Mouse (Mus musculus): ENCODE results near the gene Mylpf. TPM values are rescaled to one million over a fixed set of nuclear protein-coding genes. Genes with fewer than 3 reads are reported as not detected.

Gene Mylpf
- polyA plus RNA-seq, 2 experiments, result 15.6 to 31.0 TPM

- no peaks in the 10 kb centered on the region for H3K9me3 ChIP-seq (ENCODE audit: control insufficient read depth, low read length)
- H3K27me3 ChIP-seq (ENCODE audit: control insufficient read depth, insufficient read depth, low read length), result no peaks in the 10 kb centered on the region
- TF ChIP-seq CTCF (IDR thresholded peaks at IDR 0.05; ENCODE audit: low read depth) (no peak), EP300 (IDR thresholded peaks at IDR 0.05; ENCODE audit: low read depth) (no peak)
- peak overlapping the region; percentile 99 for H3K9ac ChIP-seq (replicated peaks)
- DNase-seq (ENCODE audit: low read depth in 3 of 3, low spot score in 3 of 3) (no peak), ATAC-seq (ENCODE audit: insufficient read depth) (no peak)
- H3K27ac ChIP-seq, result peak overlapping the region; percentile 85
- peaks cover 12 to 15% of the 10 kb centered on the region in 2 experiments for H3K4me1 ChIP-seq (replicated peaks; ENCODE audit: control insufficient read depth in 2 of 2, insufficient read depth in 2 of 2, low read length in 1 of 2)
- H3K36me3 ChIP-seq (replicated peaks; ENCODE audit: control insufficient read depth, insufficient read depth, low read depth), result no peaks in the 10 kb centered on the region
- 86% methylated on average over 4 of the region's 4 CpGs for WGBS (ENCODE audit: insufficient replicate concordance)
- peak overlapping the region in 1 of 2 experiments; percentile 95; a peak in 2 of 4 replicates for H3K4me3 ChIP-seq (ENCODE audit: insufficient read depth in 1 of 2, low read depth in 2 of 2, low read length in 2 of 2)
- H3K4me2 ChIP-seq (ENCODE audit: low read depth), result peak overlapping the region; percentile 91
These were observed 1.6 kb downstream of the Mylpf start for GRCm38 (mm10) chr7:127210266-127210665.

- WGBS (ENCODE audit: insufficient replicate concordance), result 64% methylated on average over 5 of the region's 5 CpGs
- TF ChIP-seq CTCF (IDR thresholded peaks at IDR 0.05; ENCODE audit: low read depth) (no peak), EP300 (IDR thresholded peaks at IDR 0.05; ENCODE audit: low read depth) (no peak)
- Histone ChIP-seq H3K9ac (replicated peaks) (no peak overlapping the region), H3K4me3 (ENCODE audit: insufficient read depth in 1 of 2, low read depth in 2 of 2, low read length in 2 of 2) (no peak overlapping the region), H3K9me3 (ENCODE audit: control insufficient read depth, low read length) (no peaks in the 10 kb centered on the region), H3K4me1 (replicated peaks; ENCODE audit: control insufficient read depth in 2 of 2, insufficient read depth in 2 of 2, low read length in 1 of 2) (peaks cover 7 to 17% of the 10 kb centered on the region in 2 experiments), H3K36me3 (replicated peaks; ENCODE audit: control insufficient read depth, insufficient read depth, low read depth) (no peaks in the 10 kb centered on the region), H3K27ac (no peak overlapping the region), H3K27me3 (ENCODE audit: control insufficient read depth, insufficient read depth, low read length) (no peaks in the 10 kb centered on the region), H3K4me2 (ENCODE audit: low read depth) (no peak overlapping the region)
- ATAC-seq (ENCODE audit: insufficient read depth) (no peak), DNase-seq (ENCODE audit: low read depth in 3 of 3, low spot score in 3 of 3) (no peak)
These were observed 2.5 kb downstream of the Mylpf start for GRCm38 (mm10) chr7:127211014-127211745.

- H3K9me3 ChIP-seq (ENCODE audit: control insufficient read depth, low read length), result no peaks in the 10 kb centered on the region
- H3K4me1 ChIP-seq (replicated peaks; ENCODE audit: control insufficient read depth in 2 of 2, insufficient read depth in 2 of 2, low read length in 1 of 2), result peaks cover 9 to 22% of the 10 kb centered on the region in 2 experiments
- no peaks in the 10 kb centered on the region for H3K36me3 ChIP-seq (replicated peaks; ENCODE audit: control insufficient read depth, insufficient read depth, low read depth)
- no peak overlapping the region for H3K9ac ChIP-seq (replicated peaks)
- no peak for TF ChIP-seq CTCF (IDR thresholded peaks at IDR 0.05; ENCODE audit: low read depth)
- no peak for TF ChIP-seq EP300 (IDR thresholded peaks at IDR 0.05; ENCODE audit: low read depth)
- no peak for ATAC-seq (ENCODE audit: insufficient read depth)
- WGBS (ENCODE audit: insufficient replicate concordance), result 85% methylated on average over 12 of the region's 12 CpGs
- no peak overlapping the region for H3K4me3 ChIP-seq (ENCODE audit: insufficient read depth in 1 of 2, low read depth in 2 of 2, low read length in 2 of 2)
- H3K27ac ChIP-seq, result no peak overlapping the region
- no peak for DNase-seq (ENCODE audit: low read depth in 3 of 3, low spot score in 3 of 3)
- no peaks in the 10 kb centered on the region for H3K27me3 ChIP-seq (ENCODE audit: control insufficient read depth, insufficient read depth, low read length)
- no peak overlapping the region for H3K4me2 ChIP-seq (ENCODE audit: low read depth)
These were observed 4.0 kb downstream of the Mylpf start for GRCm38 (mm10) chr7:127212432-127213250.

- Histone ChIP-seq H3K36me3 (replicated peaks; ENCODE audit: control insufficient read depth, insufficient read depth, low read depth) (no peaks in the 10 kb centered on the region), H3K27me3 (ENCODE audit: control insufficient read depth, insufficient read depth, low read length) (no peaks in the 10 kb centered on the region), H3K4me1 (replicated peaks; ENCODE audit: control insufficient read depth in 2 of 2, insufficient read depth in 2 of 2, low read length in 1 of 2) (peaks cover 17 to 31% of the 10 kb centered on the region in 2 experiments), H3K27ac (no peak overlapping the region), H3K4me2 (ENCODE audit: low read depth) (no peak overlapping the region), H3K9ac (replicated peaks) (no peak overlapping the region), H3K9me3 (ENCODE audit: control insufficient read depth, low read length) (no peaks in the 10 kb centered on the region), H3K4me3 (ENCODE audit: insufficient read depth in 1 of 2, low read depth in 2 of 2, low read length in 2 of 2) (no peak overlapping the region)
- no peak for ATAC-seq (ENCODE audit: insufficient read depth)
- WGBS (ENCODE audit: insufficient replicate concordance), result 41% methylated on average over 7 of the region's 7 CpGs
- TF ChIP-seq CTCF (IDR thresholded peaks at IDR 0.05; ENCODE audit: low read depth) (peak; percentile 89), EP300 (IDR thresholded peaks at IDR 0.05; ENCODE audit: low read depth) (no peak)
- no peak for DNase-seq (ENCODE audit: low read depth in 3 of 3, low spot score in 3 of 3)
These were observed 4.8 kb downstream of the Mylpf start for GRCm38 (mm10) chr7:127213485-127213884.

- no peak for TF ChIP-seq EP300 (IDR thresholded peaks at IDR 0.05; ENCODE audit: low read depth)
- no peak for TF ChIP-seq CTCF (IDR thresholded peaks at IDR 0.05; ENCODE audit: low read depth)
- 62% methylated on average over 12 of the region's 12 CpGs for WGBS (ENCODE audit: insufficient replicate concordance)
- Histone ChIP-seq H3K4me2 (ENCODE audit: low read depth) (no peak overlapping the region), H3K27me3 (ENCODE audit: control insufficient read depth, insufficient read depth, low read length) (no peaks in the 10 kb centered on the region), H3K9me3 (ENCODE audit: control insufficient read depth, low read length) (no peaks in the 10 kb centered on the region), H3K27ac (no peak overlapping the region), H3K4me1 (replicated peaks; ENCODE audit: control insufficient read depth in 2 of 2, insufficient read depth in 2 of 2, low read length in 1 of 2) (peaks cover 22 to 35% of the 10 kb centered on the region in 2 experiments), H3K36me3 (replicated peaks; ENCODE audit: control insufficient read depth, insufficient read depth, low read depth) (no peaks in the 10 kb centered on the region), H3K4me3 (ENCODE audit: insufficient read depth in 1 of 2, low read depth in 2 of 2, low read length in 2 of 2) (no peak overlapping the region), H3K9ac (replicated peaks) (no peak overlapping the region)
- DNase-seq (ENCODE audit: low read depth in 3 of 3, low spot score in 3 of 3) (no peak), ATAC-seq (ENCODE audit: insufficient read depth) (no peak)
These were observed 5.2 kb downstream of the Mylpf start for GRCm38 (mm10) chr7:127213930-127214329.
